Mouse (Mus musculus): ENCODE measurements at regions not wholly inside any gene's neighbourhood (a gene's known extent, or its start where the extent isn't known, plus 50 kb on each side); places are given as distances from the start of the nearest gene placed in this dataset.

GRCm38 (mm10) chr13:101824962-101825361, 56.9 kb upstream of the Pik3r1 start:
- DNase-seq: no peak

DNA sequence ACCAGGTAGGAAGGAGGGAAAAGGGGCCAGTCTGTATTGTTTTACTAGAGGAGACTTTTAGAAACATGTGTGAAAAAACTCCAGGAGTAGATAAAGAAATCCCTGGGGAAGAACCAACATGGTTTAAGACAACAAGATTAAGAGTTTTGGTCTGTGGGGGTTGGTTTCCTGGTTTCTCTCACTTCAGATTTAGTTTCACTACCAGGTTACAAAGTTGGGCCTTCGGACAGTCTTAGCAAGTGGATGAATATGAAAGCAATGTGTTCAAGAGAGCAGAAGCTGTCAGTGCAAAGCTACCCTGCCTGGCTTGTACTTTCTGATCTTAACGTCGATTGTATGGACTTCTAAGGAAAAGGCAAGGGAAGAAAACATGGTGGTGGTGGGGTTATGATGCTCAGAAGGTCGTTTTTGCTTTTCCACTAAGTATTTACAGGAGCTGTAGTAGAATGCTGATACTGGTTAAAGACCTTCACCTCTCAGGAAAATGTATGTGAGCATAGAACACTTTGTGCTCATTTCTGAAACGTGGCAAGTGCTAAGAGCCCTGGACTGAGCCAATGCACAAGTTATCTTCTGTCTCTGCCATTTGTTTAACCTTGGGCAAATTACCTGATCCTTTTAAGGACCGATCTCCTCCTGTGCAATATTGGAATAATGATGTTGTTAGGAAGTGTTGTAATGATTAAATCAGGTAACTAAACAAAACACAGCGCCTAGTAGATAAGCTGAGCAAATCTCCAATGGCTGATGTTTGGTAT, 64.0 kb upstream of the Pik3r1 start:
- DNase-seq: no peak

DNA sequence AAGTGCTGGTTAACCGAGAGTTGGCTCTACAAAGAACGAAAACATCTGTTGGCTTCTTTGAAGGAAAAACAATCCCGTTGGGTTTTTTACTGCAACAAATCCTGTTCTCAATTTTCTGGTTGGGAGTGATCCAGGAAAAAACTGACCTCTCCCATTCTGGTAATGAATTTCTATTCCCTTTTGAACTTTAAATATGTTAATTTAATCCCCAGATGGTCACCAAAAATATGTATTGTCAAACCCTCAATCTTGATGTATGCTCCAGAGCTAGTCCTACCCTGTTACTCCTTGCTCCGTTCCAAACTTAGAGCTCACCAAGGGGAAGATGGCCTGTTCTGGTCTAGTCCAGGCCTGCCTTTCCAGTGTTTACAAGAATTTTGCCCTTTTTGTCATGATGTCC, 66.5 kb upstream of the Pik3r1 start:
- DNase-seq: no peak

- DNase-seq: no peak
Observed at GRCm38 (mm10) chr13:101836992-101837391, 69.0 kb upstream of the Pik3r1 start.

DNA sequence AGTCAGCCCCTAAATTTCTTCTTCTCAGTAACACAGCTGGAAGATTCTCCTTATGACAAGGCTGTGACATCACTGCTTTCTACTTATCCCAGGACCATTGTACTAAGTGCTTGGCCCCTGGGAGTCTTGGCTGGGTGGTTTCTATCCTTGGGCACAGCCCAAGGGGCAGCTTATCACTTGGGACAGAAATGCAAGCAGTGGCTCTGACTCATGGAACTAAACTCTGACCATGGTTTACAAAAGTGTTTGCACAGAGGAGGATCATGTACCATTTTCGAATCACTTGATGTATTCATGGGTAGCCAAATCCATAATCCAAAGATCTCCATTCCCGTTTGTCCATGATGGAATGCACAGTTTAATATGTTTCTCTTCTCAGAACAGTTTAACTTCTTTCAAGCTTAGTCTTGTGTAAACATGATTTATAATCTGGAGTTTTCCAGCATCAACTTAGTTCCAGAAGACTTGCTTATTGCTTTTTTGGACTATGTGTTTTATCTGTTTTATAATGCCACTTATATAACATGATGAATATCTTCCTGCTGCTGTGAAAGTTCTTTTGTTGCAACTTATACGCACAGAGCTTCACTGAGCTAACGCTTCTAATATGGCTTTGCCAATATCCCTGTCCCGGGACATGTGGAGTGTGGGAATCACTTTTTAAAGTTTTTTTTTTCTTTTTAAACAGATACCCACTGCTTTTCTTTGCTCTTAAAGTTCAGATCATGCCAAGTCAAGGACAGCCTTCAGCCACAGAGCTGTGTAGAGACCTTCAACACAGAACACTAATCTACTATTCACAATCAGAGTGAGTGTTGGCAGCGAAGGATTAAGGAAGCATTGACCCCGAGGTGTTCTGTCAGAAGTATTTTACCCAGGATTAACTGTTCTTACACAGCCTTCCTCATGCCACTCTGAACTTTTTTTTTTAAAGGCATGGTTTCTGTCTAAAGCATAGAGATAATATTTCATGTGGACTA, 76.7 kb upstream of the Pik3r1 start:
- no peak for DNase-seq

DNA sequence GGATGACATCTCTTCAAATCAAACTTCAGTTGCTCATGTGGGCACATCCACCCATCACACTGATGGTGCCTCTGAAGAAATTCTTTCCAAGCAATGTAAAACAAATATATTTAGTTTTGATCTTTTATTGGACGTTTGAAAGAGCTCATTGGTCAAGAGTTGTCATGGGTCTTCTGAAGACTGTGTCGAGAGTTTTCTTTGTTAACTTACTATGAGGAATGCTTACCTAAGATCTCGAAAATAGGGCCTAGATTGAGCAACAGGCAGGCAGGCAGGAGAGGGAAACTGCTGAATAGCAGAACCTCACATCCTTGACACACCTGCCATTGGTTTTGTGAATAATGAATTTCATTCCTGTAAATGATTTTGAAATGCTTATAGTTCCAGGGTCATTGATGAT, 78.0 kb upstream of the Pik3r1 start:
- DNase-seq: no peak

DNA sequence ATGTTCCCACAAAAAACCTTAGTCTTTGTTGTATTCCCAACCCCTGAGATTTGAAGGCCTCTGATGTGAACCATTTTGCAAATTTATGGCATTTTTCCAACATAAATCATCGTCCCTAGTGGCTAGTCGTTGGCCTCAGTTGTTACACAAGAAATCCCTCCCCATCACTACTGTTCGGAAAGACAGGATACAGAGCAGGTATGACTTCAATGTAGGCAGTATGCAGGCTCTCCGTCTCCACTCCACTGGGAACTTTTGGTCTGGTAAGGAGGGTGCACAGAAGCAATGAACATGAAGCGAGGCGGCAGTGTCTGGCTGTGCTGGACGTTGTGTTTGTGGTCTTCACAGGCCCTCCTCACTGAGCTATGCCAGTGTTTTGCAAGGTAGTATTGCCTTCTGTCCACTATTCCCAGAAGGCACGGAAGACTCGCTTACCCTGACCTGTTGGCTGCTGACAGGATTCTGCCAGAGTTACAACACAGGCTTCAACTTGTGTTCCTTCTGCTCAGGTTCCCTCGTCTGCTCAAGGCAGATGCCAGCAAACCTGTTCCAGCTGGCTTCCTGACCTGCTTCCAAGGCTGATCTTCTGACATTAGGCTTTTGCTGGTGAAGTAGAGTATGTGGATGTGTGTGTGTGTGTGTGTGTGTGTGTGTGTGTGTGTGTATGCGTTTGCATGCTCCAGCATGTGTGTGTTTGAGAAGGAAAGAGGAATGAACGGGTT, 80.0 kb upstream of the Pik3r1 start:
- DNase-seq: no peak

DNA sequence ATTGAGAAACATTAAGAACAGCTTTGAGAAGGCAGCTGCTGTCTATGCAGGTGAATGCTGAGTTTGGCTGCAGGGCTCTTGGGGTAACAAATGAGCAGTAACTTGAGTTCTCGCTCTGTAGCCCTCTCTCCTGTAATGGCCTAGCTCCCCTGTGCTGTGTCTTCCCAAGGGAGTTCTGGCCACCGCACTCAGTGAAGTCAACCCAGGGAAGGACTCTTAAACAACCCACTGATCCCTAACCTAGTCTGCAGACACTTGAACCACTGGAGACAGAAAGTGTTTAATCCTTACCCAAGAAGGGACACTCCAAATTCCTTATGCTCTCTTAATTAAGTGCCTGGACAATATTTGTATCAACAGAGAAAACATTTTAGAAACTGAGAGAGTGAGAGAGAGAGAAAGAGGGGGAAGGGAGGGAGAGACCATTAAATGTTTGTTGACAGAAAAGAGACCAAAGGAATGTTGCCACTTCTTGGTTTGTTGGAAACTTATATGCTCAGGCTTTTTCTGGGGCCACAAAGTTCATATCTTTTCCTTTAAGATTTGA, 80.7 kb upstream of the Pik3r1 start:
- no peak for DNase-seq

DNA sequence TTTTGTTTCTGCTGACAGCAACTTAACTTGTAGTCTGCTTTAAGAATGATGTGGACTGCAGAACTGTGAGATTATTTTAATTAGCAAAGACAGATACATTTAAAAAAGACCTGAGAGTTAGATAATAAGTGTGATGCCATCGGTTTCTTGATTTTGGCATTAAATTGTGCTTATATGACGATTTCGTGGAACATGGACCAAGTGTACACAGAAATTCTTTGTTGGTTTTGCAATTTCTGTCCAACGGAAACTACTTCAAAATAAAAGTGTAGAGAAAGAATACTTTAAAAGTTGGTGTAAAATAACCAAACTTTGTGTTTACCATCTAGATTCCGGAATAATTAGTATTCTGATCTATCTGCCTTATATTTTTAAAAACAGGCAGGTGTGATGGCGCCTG, 81.4 kb upstream of the Pik3r1 start:
- DNase-seq: no peak

GRCm38 (mm10) chr13:101851329-101851728, 83.3 kb upstream of the Pik3r1 start:
- no peak for DNase-seq

DNA sequence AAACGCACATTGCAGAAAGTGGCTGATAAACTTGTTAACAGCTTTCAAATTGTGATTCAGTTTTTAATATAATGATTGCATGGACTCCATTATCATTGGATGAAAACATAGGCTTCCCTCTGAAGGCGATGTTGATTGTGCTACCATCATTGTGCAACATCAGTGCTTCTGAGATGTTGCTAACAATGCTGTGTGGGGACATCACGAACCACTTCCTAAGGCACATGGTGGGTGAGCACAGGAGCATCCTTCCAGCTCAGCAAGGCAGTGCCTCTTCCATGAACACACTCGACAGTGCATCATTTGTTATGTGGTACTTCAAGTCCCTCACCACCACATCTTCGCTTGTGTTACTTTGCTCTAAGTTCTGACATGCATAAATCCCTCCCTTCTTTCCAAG, 84.9 kb upstream of the Pik3r1 start:
- DNase-seq: no peak

- DNase-seq: no peak
Observed at GRCm38 (mm10) chr13:101855141-101855540, 87.1 kb upstream of the Pik3r1 start.

GRCm38 (mm10) chr13:101860704-101861103, 92.7 kb upstream of the Pik3r1 start:
- no peak for DNase-seq

- no peak for DNase-seq
Observed at GRCm38 (mm10) chr13:101862011-101862410, 94.0 kb upstream of the Pik3r1 start.

- no peak for DNase-seq
Observed at GRCm38 (mm10) chr13:101863015-101863414, 95.0 kb upstream of the Pik3r1 start.

DNA sequence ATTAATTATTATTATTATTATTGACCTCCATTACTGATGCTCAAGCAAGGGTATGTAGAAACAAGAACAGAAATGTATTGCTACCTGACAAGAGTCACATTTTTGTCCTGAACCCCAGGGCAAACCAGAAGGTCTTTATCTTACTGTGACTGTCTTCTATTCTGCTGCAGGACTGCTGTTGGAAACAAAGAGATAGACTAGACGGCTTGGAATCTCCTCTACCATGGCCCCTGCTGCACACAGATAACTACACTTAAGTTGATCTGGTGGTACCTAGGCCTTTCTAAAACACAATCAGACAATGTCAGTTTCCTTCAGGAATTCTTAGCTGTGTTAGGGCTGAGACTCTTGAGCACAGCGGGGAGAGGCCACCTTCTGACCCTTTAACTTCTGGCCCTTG, 95.6 kb upstream of the Pik3r1 start:
- DNase-seq: no peak

- no peak for DNase-seq
Observed at GRCm38 (mm10) chr13:101866843-101867242, 98.8 kb upstream of the Pik3r1 start.

- no peak for DNase-seq
Observed at GRCm38 (mm10) chr13:101874761-101875160, 106.7 kb upstream of the Pik3r1 start.

DNA sequence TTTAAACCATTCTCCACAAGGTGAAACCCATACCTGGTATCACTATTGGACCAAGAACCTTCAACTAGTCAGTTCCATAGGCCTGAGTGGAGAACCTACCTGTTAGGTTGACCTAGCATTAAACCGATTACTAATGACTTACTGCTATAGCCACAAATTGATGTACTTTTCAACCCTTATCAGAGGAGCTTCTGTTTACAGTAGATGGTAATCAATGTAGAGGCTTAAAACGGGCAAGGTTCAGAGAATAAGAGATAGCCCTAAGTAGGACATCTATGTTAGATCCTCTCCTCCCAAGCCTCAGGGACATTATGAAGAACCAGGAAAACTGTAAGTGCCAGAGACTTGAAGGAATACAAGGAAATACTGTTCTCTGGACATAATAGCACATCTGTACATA, 108.1 kb upstream of the Pik3r1 start:
- DNase-seq: no peak

GRCm38 (mm10) chr13:101876601-101877000, 108.6 kb upstream of the Pik3r1 start:
- no peak for DNase-seq

DNA sequence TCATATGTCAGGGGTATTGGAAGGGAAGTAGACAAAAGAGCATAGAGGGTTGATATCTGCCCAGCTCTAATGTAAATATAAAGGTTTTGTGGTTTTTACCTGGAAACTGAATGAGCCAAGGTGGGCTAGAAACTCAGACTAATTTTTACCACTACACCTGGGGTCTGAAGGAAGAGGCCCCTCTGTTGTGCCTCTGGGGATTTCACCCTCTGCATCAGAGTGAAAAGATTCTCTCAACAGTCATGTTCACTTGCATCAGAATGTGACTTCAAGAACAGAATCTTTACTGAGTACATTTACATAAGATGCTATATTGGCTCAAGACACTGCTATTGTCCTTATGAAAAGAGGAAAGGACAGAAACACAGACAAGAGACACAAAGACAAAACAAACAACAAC, 110.2 kb upstream of the Pik3r1 start:
- DNase-seq: no peak

- no peak for DNase-seq
Observed at GRCm38 (mm10) chr13:101879561-101880081, 111.6 kb upstream of the Pik3r1 start.

- no peak for DNase-seq
Observed at GRCm38 (mm10) chr13:101883177-101883576, 115.2 kb upstream of the Pik3r1 start.
